Mouse (Mus musculus): Measurements from ENCODE around the gene Sftpa1. TPM values are rescaled to one million over a fixed set of nuclear protein-coding genes. Genes with fewer than 3 reads are reported as not detected.
A peak's percentile ranks its signal among the peaks of the same experiment; 100 is the strongest.

Sftpa1 gene
- total RNA-seq (2022): not detected

DNA sequence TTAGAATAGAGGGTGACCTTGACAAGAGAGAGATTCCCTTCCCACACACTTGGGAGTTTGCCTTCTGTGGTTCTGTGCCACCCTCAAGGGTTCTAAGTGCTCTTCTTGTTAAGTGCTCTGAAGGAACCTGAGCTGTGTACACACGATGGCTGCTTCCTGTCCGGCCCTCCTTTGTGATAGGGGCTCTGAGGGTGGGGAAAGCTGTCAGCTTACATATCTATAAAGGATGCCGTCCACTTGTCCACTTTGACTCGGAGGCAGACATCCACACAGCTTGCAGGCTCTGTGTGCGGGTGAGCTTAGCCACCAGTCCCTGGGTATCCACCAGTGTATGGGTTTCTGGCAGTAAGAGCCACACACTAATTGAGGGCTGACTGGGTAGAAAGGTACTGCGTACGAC lies at the start of gene Sftpa1:
Gene Sftpa1 (plus strand): TSS at position 243 of the 400 bp plus-strand sequence.
- DNase-seq (ENCODE audit: low spot score in 2 of 2): no peak

DNA sequence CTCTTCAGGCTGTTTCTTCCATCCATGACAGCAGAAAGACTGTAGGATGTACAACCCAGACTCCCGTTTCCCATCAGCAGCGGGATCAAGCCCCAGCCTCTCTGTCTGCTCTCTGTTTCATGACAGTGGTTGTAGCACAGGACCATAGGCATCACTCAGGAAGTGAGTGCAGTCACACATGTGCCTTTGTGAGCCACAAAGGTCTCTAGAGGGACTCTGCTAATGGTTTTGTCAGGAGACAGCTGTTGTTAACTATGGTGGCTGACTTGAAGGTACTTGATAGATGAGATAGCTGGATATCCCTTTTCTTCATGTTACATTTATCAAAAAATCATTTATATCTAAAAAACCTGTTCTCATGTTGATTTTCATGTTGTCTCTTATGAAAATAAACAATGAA lies 49.2 kb upstream of the Sftpa1 start:
- DNase-seq (ENCODE audit: low spot score in 2 of 2): no peak

DNA sequence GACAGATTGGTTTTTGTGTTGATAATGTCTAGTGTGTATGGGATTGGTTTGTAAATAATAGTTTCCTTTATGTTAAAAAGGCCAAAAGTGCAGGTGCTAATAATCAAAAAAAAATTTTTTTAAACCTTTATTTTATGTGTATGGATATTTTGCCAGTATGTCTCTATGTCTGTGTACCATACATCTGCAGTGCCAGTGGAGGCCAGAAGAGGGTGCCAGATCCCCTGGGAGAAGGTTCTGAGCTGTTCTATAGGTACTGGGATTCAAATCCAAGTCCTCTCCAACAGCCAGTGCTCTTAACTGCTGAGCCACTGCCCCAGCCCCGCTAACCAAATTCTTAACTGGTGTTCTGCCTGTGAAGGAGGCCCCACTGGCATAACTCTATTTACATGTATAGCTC lies 44.1 kb upstream of the Sftpa1 start:
- DNase-seq (ENCODE audit: low spot score in 2 of 2): no peak

DNA sequence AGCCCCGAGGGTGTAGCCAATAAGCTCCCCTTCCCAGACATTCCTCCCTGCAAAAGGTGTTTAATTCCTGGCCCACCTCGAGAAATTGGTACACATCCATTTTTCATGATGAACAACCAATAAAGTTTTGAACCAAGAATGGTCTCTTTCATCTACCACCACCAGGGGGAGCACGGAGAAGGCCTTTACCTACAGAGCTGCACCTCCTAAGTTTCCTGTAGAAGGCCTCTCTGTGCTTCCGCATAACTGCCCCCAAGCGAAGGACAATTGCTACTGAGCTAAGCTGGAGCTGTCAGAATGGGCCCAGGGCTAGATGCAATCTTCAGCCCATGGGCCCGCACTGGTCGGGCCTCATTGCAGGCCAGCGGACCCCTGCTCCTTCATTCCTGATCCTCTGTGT lies 40.8 kb upstream of the Sftpa1 start:
- no peak for DNase-seq (ENCODE audit: low spot score in 2 of 2)

DNA sequence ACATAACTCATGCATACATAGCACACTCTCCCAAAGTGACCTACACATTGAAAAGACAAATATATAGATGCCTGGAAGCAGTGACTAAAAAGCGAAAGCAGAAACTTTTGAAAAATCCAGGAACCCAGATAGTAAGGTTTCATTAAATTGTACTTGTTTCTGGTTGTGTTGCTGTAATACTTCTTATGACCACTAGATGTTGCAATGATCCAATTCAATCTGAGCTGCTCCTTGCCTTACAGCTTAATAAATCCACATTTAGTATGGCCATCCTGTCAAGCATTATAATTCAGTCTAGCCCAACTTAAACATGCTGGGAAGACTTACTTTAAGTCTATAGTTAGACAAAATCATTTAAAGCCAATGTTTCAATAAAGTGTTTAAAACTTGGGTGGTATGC lies 37.5 kb upstream of the Sftpa1 start:
- no peak for DNase-seq (ENCODE audit: low spot score in 2 of 2)

DNA sequence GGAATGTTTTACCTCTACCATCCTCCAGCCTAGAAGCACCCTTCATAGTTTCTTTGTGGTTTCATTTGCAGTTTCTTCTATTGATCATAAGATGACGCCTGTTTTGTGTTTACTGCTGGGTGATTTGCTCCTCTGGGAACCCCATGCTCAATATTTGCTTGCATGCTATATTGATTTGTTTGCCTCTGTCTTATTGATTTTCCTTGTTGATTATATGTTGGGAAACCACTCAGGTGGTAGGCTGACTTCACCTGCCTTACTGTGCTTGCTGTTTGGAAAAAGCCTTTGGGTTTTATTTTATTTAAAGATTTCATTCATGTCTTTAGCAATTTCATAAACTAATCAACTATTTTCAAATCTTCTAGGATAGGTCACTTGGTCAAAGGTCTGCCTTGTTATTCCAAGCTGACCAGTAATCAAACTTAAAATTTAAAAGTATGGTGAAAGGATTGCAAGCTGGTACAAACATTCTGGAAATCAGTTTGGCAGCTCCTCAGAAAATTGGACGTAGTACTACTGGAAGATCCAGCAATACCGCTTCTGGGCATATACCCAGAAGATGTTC lies 35.2 kb upstream of the Sftpa1 start:
- DNase-seq (ENCODE audit: low spot score in 2 of 2): no peak

DNA sequence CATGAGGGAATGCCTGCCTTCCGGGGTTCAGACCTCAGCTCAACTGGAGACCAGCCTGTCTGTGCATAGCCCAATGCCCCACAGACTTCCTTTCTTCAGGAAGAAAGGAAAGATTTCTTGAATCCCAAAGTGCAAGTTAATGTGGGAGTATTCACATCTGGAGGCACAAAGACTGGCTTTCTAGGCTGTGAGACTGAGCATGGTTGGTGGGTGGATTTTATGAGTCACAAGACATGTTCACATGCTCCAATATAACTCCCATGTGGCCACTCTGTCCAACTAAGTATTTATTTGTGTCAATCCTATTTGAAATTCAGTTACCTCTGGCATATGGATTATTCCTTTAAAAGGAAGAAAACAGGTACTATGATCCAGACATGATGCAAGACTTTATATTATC lies 32.9 kb upstream of the Sftpa1 start:
- peak in 1 of 2 experiments; percentile 13 for DNase-seq (ENCODE audit: low spot score in 2 of 2)

DNA sequence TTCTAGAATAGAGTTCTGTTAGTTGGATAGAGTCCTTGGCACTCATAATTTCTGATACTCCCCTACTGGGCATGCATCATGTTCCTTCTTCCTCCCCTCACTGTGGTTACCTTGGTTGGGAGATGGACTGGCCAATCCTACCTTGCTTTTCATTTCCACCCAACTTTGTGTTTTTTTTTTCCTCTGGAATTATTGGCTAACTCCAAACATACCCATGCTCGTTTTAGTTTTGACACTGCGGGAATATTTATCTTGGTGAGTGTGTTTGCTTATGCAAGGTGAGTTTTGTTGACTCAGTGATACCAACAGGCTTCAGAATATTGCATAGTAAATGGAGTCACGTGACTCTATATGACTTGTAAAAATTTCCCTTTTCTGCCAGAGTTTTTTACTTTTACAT lies 30.9 kb upstream of the Sftpa1 start:
- DNase-seq (ENCODE audit: low spot score in 2 of 2): no peak

DNA sequence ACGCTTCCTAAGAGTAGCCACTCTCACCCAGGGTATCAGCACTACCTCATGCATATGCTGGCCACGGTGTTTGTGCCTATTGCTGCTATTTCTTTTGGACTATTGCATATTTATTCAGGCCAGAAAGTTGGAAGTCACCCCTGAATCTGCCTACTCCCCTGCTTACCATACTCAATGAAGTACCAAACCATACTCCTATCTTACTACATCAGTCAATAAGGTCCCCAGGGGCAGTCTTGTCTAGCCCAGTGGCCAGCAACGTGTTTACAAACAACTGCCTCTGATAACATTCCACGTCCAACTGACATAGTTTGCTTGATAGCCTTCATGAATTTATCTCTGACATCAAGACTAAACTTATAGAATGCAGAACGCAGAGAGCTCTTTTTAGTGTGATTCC lies 30.3 kb upstream of the Sftpa1 start:
- DNase-seq (ENCODE audit: low spot score in 2 of 2): no peak

DNA sequence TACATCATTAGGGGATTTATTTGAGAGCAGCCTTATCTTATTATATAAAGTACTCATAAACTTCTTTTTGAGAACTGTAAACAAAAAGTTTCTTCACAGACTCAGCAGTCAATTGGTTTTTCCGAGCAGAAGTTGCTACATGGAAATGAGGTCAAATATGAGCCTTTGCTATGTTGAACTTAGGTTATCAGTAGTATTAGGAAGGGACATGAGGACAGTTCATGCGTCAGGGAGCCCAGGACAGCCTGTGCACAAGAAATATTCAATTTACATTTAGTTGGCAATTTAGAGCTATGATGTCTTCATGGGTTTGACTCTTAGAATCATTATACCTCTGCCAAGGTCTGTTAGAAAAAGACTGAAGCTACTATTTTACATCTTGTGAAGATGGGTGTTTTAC lies 29.3 kb upstream of the Sftpa1 start:
- no peak for DNase-seq (ENCODE audit: low spot score in 2 of 2)

DNA sequence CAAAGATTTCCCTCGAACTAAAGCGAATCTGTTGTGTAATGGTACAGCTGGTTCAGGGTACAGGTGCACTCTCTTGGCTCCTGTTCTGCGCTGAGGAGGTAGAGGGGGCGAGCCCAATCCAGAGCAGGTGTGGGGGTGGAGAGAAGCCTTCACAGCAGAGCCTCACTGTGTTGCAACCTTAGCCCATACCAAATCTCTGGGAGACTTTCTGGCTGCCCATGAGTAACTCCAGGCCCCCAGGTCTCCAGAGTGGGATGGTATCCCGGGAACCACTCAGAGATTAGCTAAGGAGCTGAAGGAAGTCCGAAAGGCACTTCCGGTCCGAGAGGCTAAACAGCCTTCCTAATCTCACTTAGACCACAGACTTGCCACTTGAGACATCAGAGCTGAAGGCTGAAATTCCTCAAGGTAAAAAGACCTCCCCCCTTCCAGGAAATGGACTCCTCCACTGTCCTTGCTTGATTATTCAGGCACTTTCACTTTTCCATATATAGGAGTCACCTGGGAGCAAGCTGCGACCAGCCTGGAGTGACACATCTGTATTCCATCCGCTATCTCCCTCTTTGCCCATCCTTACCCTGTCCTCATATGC lies 26.6 kb upstream of the Sftpa1 start, which contains the start of gene Mat1a:
Gene Mat1a (plus strand): TSS at position 183 of the 592 bp plus-strand sequence.
- no peak for DNase-seq (ENCODE audit: low spot score in 2 of 2)

DNA sequence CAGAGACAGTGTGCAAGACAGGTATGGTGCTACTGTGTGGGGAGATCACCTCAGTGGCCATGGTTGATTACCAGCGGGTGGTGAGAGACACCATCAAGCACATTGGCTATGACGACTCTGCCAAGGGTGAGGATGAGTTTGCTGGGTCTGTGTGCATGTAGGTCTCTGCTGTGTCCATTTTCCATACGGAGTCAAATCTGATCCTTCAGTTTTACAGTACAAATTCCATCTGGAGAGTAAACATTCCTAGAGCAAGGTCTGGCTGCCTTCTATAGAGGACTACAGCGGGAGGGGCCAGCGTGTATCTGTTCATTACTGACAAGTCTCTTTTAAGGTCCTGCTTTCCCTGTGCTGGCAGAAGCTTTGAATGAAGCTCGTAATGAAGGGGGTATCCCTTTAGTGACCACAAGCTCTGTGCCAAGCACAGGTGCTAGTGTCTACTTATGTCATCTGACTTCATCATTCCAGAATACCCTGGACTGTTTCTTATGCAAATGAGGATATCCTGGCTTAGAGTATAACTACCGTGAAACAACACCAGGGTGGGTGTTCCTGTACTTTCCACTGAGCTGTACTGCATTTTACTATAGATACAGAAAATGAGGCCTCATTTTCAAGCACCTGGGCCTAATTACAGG lies 20.4 kb upstream of the Sftpa1 start:
- DNase-seq (ENCODE audit: low spot score in 2 of 2): no peak

DNA sequence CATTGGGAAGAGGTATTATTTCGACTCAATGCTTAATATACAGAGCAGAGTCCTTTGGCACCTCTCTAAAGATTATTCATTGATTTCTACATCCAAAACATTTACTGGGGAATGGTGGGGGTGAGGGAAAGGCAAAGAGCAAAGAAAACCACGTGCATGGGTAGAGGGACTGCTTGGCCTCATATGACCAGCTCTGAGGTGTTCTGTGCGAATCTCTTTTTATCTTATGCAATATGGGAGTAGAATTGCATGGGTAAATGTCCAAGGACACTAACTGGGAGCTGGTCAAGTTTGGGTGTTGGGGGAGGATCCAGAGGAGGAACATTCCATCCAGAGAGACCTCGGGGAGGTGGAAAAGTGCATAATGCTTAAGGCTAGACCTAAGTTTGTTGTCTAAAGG lies 18.6 kb upstream of the Sftpa1 start:
- DNase-seq (ENCODE audit: low spot score in 2 of 2): no peak

DNA sequence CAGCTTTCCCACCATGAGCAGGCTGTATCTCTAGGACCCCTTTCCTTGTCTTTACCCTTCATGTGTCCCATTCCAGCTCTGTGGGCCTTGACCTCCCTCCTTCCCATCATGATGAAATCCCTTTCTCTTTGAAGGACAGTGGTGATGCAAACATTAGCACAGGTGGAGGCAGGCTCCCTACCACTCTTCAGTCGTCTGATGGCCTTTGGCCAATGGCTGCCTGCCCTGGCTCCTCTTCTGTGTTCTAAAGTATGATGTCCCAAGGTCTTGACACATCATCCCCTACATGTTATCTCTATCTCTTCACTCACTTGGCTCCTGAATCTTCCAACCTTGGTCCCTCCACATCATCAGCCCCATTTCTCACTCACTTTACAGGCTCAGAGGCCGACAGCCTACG lies 15.3 kb upstream of the Sftpa1 start:
- no peak for DNase-seq (ENCODE audit: low spot score in 2 of 2)

DNA sequence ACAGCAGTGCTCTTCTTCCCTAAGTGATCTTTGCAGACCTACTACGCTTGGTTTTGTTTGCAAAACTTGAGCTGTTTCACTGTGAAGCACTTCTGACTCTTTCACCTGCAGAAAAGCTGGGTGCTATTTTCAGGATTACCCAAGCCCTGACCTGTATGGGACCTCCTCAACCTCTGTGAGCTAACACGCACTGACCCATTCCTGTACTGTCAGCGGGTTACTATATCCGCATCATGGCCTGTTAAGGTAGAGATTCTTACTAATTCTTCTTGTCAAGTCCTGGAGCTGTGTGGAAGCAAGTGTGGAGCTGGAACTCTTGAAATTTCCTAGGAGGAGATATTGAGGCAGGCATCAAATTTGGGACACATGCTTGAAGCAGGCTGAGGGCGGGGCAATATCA lies 6.9 kb upstream of the Sftpa1 start:
- no peak for DNase-seq (ENCODE audit: low spot score in 2 of 2)

DNA sequence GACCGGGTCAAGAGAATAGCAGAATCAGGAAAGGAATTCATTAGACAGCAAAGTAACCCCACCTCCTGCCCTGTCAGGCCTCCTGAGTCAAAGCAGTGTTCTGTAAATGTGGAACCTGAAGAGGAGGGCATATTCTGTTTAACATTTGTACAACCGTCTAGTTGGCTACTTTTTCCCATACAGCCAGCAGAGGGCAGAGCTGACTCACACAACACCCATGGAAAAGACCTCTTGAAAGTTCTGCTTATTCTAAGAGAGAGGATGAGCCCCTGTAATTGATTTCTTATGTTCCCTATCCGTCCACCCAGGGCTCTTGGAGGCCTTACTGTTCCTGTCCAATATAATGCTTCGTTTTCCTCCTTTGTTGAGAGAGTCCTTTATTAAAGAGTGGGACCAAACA lies 3.6 kb upstream of the Sftpa1 start:
- DNase-seq (ENCODE audit: low spot score in 2 of 2): peak in 1 of 2 experiments; percentile 22

DNA sequence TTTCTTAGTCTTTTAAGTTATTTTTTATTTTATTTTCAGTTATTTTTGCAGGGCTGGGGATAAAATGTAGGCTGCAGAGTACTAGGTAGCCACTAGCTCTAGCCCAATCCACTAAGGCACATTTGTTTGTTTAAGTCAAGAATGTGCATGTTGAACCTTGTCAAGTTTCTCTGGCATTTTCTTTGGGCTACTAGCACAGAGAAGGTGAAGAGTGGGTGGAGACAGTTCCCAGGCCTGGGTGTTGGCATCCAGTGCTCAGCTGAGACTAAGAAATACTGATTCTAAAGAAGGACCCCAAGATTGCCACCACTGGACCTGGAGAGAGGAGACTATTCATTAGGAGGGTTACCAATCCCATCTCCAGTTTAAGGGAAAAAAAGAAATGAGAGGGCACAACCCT lies 5.4 kb downstream of the Sftpa1 start:
- no peak for DNase-seq (ENCODE audit: low spot score in 2 of 2)

DNA sequence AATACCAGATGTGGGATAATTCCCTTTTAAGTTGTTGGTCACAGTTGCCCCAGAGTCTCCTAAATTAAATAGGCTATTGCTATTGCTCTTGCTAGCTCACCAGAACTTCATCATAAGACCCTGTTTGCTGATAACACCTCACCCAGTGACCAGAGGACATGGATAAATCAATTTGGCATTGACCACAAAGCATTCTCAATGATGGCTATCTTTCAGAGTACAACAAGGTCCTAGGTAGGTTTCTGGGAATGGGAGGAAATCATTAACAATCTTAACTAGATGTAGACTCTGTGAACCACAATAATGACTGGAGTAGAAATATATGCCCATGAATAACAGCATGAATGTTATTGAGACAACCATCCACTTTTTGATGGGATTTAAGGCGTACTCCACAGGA lies 9.1 kb downstream of the Sftpa1 start:
- DNase-seq (ENCODE audit: low spot score in 2 of 2): no peak

DNA sequence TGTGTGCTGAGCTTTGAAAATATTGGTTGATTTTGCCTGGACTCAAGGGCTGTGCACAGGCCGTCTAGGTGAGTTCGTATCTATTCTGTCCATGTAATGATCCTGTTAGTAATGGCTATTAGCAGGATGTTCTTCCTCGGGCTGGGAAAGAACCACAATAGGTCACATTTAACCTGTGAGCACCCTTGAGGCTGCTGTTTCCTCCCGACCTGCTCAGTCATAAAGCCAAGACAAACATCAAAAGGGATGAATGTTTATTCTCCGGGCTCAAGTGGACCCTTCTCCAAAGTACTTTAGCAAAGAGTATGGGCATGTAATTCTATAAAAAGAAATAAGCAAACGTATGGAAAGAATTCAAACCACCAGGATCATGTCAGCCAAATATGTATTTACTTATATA lies 14.5 kb downstream of the Sftpa1 start:
- no peak for DNase-seq (ENCODE audit: low spot score in 2 of 2)

DNA sequence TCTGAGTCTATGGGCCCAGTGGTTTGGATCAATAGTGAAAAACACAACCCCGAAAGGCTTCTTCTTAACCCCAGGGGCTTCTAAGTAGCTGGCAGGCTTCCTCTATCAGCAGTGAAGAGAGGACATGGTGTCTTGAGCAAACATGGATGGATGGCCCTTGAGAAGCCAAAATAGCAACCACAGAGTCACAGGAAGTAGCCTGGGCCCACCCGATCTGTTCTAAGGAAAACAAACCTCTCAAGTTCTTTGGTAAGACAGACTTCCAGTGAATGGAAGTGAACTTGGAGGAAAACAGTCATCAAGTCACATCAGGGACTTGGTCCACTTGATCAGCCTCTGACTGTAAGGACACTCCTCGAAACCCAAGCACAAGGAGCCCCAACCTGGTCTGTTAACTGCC lies 15.3 kb downstream of the Sftpa1 start:
- no peak for DNase-seq (ENCODE audit: low spot score in 2 of 2)

DNA sequence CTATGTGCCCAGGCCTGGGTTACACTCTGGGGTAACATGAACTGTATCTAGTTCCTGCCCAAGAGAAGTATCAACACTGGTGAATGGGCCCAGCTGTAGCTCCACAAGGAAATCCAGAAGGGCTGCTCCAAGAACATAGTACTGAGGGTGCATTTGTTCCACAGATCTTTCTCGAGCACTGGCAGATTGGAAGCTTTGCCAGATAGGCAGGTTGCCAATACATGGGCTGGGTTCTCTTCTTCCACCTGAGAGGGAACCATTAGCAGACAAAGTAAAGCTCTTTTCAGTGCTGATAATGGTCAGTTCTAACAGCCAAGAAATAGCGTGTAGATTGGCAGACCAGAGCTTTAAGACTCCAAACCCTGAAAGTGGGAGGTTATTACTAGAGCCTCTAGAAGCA lies 15.8 kb downstream of the Sftpa1 start:
- no peak for DNase-seq (ENCODE audit: low spot score in 2 of 2)

DNA sequence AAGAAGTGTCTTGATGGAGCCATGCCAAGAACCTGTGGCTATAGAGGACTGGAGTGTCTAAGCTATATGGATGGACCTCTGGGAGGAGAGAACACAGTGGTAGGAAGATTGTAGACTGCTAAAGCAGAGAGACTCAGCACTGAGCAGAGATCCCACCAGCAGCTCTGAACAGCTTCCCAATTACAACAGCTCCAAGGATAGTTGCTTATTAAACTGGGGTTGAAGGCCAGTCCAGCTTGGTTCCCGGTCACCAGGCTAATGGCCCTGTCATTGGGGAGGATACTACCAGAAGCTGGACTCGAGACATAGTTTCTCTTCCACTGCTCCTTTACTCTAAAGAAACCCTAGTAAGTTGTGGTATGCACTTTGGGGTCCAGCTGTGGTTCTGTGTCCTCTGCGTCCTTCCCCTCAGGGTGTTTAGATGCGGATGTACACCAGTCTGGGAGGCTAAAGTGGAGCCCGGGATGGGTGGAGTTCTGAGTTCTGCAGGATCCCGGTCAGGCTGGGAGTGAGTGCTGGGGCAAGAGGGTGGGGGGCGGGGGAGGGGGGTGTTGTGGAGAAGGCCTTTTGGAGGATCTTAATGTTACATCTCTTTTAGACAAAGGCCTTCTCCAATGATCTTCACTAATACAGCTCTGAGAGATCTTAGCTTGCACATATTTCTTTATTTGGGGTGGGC lies 19.8 kb downstream of the Sftpa1 start, which contains the start of gene Mbl1:
Gene Mbl1 (plus strand): TSS at position 239 of the 679 bp plus-strand sequence.
- no peak for DNase-seq (ENCODE audit: low spot score in 2 of 2)

DNA sequence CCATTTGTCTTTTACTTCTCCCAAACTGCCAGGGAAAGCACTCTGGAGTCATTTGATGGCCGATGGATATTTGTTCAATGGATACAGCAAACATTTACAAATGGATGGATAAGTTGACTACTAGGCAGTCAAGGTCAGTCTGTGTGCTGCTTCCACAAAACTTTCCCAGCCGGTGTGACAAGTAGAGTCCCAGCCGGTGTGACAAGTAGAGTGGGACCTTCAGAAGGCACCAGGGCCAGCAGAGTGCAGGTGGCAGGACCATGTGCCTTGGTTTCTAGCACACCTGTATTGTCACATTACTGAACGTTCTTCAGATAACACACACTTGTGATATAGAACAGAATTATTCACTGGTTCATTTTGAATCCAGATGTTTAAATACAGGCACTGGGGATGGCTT lies 28.5 kb downstream of the Sftpa1 start:
- DNase-seq (ENCODE audit: low spot score in 2 of 2): no peak

Data from layer of hippocampus, adult 8-10 months (tissue).